Mouse (Mus musculus) neural tube, embryonic 14.5 days (tissue): Measurements from ENCODE around the gene Cdkl3. TPM values are rescaled to one million over a fixed set of nuclear protein-coding genes. Genes with fewer than 3 reads are reported as not detected.
"Not testable (repeated sequence)": the region's sequence is repeated elsewhere in the genome, so short reads cannot be mapped to it uniquely, and the experiment has no call there.

Experiments
- ATAC-seq: fragments of 200-750 bp; cut with Nextera tagmentation; 2 replicates; pipeline ENCODE4 v1.8.0; 2017; ENCODE audit warnings: low read depth, mild to moderate bottlenecking, moderate TSS enrichment, moderate library complexity
- H3K27ac ChIP-seq: fragments of 300-500 bp; sonication (generic); 2 replicates; pipeline ENCODE4 v1.5.1; 2014; ENCODE audit warnings: low read depth, mild to moderate bottlenecking, control low read depth, low read length, moderate library complexity, mixed read lengths
- H3K27me3 ChIP-seq: fragments of 300-500 bp; sonication (generic); 2 replicates; pipeline ENCODE4 v1.6.1; 2014; ENCODE audit warnings: low read length; ENCODE audit not compliant: control insufficient read depth, insufficient read depth
- H3K36me3 ChIP-seq: fragments of 300-500 bp; sonication (generic); 2 replicates; pipeline ENCODE4 v1.6.1; 2014; ENCODE audit warnings: low read length, mixed read lengths; ENCODE audit not compliant: control insufficient read depth, insufficient read depth
- H3K4me1 ChIP-seq: fragments of 300-500 bp; sonication (generic); 2 replicates; pipeline ENCODE4 v1.6.1; 2014; ENCODE audit warnings: low read length; ENCODE audit not compliant: control insufficient read depth, insufficient read depth
- H3K4me2 ChIP-seq: fragments of 300-500 bp; sonication (generic); 2 replicates; pipeline ENCODE4 v1.6.1; 2014; ENCODE audit warnings: mild to moderate bottlenecking, low read depth, low read length, control low read depth
- H3K4me3 ChIP-seq: fragments of 300-500 bp; sonication (generic); 2 replicates; pipeline ENCODE4 v1.5.1; 2014; ENCODE audit warnings: low read depth, low read length, control low read depth, mixed read lengths
- H3K9ac ChIP-seq: fragments of 300-500 bp; sonication (generic); replicated peaks from 2 replicates; pipeline ENCODE4 v1.6.1; 2014; ENCODE audit warnings: low read depth, mild to moderate bottlenecking, control low read depth, low read length, mixed read lengths
- H3K9me3 ChIP-seq: fragments of 300-500 bp; sonication (generic); 2 replicates; pipeline ENCODE4 v1.6.1; 2016; ENCODE audit warnings: low read length; ENCODE audit not compliant: control insufficient read depth
- WGBS: fragments of 180-500 bp; shearing (Covaris S2); extraction: QIAGEN DNeasy Blood & Tissue Kit; methylation state at CpG from one replicate; pipeline ENCODE4 v1.1.7; 2014; 5-methylcytosine and 5-hydroxymethylcytosine counted together
- polyA plus RNA-seq: library from polyadenylated mRNA; unstranded; fragments of >200 nt; fragmentation: Nextera tagmentation; extraction: Ambion mirVana; gene quantifications from 2 replicates; pipeline ENCODE4 v1.2.1, GENCODE M21; 2014

The Cdkl3 gene
- polyA plus RNA-seq, 1 experiment from 2014 or later = 29.5 TPM

GRCm38 (mm10) chr11:52109421-52109820 lies 105.4 kb downstream of the Cdkl3 start:
- H3K27ac ChIP-seq = no peak overlapping the region
- no peak for ATAC-seq
- WGBS = 82% methylated on average over 1 of the region's 1 CpGs
- H3K27me3 ChIP-seq = no peaks in the 10 kb centered on the region
- H3K4me3 ChIP-seq = no peak overlapping the region
- H3K4me1 ChIP-seq = no peaks in the 10 kb centered on the region
- H3K36me3 ChIP-seq = peaks cover 10% of the 10 kb centered on the region; the same call in 1 of the 2 replicates
- no peak overlapping the region for H3K9ac ChIP-seq
- no peak overlapping the region for H3K4me2 ChIP-seq
- no peaks in the 10 kb centered on the region for H3K9me3 ChIP-seq

- WGBS = 94% methylated on average over 3 of the region's 3 CpGs
- peaks cover 49% of the 10 kb centered on the region for H3K36me3 ChIP-seq
Observed at GRCm38 (mm10) chr11:52115479-52115878, 111.5 kb downstream of the Cdkl3 start.

GRCm38 (mm10) chr11:52116117-52116516 lies 112.1 kb downstream of the Cdkl3 start:
- H3K36me3 ChIP-seq = peaks cover 53% of the 10 kb centered on the region
- ATAC-seq, H3K27me3 ChIP-seq, H3K4me3 ChIP-seq, H3K4me1 ChIP-seq, H3K4me2 ChIP-seq, H3K27ac ChIP-seq, H3K9me3 ChIP-seq, H3K9ac ChIP-seq: not testable (repeated sequence)
- 94% methylated on average over 6 of the region's 6 CpGs for WGBS

More at GRCm38 (mm10) chr11:52115479-52115878, 111.5 kb downstream of the Cdkl3 start:
- Histone ChIP-seq H3K4me2 (no peak overlapping the region), H3K27ac (no peak overlapping the region), H3K9ac (no peak overlapping the region), H3K4me1 (no peaks in the 10 kb centered on the region), H3K4me3 (no peak overlapping the region), H3K9me3 (no peaks in the 10 kb centered on the region), H3K27me3 (no peaks in the 10 kb centered on the region)
- no peak for ATAC-seq

- Histone ChIP-seq H3K4me3 (no peak overlapping the region), H3K36me3 (peaks cover 62% of the 10 kb centered on the region), H3K4me1 (no peaks in the 10 kb centered on the region), H3K9ac (no peak overlapping the region), H3K9me3 (no peaks in the 10 kb centered on the region), H3K27ac (no peak overlapping the region), H3K4me2 (no peak overlapping the region), H3K27me3 (no peaks in the 10 kb centered on the region)
- WGBS = 98% methylated on average over 7 of the region's 7 CpGs
- no peak for ATAC-seq
Observed at GRCm38 (mm10) chr11:52117156-52117555, 113.1 kb downstream of the Cdkl3 start.

- not testable (repeated sequence) for H3K9ac ChIP-seq, H3K27me3 ChIP-seq, ATAC-seq, H3K4me2 ChIP-seq, H3K27ac ChIP-seq, H3K9me3 ChIP-seq, H3K4me3 ChIP-seq, H3K4me1 ChIP-seq
- H3K36me3 ChIP-seq = peaks cover 67% of the 10 kb centered on the region
Observed at GRCm38 (mm10) chr11:52120415-52120814, 116.4 kb downstream of the Cdkl3 start.

- H3K9ac ChIP-seq = no peak overlapping the region
- H3K4me3 ChIP-seq = no peak overlapping the region
- no peaks in the 10 kb centered on the region for H3K4me1 ChIP-seq
- no peak for ATAC-seq
- no peak overlapping the region for H3K4me2 ChIP-seq
- H3K36me3 ChIP-seq = peaks cover 64% of the 10 kb centered on the region
- H3K27me3 ChIP-seq = no peaks in the 10 kb centered on the region
- no peaks in the 10 kb centered on the region for H3K9me3 ChIP-seq
- H3K27ac ChIP-seq = no peak overlapping the region
- WGBS = 94% methylated on average over 6 of the region's 6 CpGs
Observed at GRCm38 (mm10) chr11:52122045-52122444, 118.0 kb downstream of the Cdkl3 start.

- Histone ChIP-seq H3K27ac (no peak overlapping the region), H3K4me2 (no peak overlapping the region), H3K9me3 (no peaks in the 10 kb centered on the region), H3K4me3 (no peak overlapping the region), H3K4me1 (no peaks in the 10 kb centered on the region), H3K9ac (no peak overlapping the region), H3K36me3 (peaks cover 46% of the 10 kb centered on the region), H3K27me3 (no peaks in the 10 kb centered on the region)
- WGBS = 95% methylated on average over 4 of the region's 4 CpGs
- ATAC-seq = no peak
Observed at GRCm38 (mm10) chr11:52124468-52124867, 120.4 kb downstream of the Cdkl3 start.

GRCm38 (mm10) chr11:52127169-52127568 lies 123.1 kb downstream of the Cdkl3 start:
- no peak for ATAC-seq
- no peak overlapping the region for H3K4me3 ChIP-seq
- no peaks in the 10 kb centered on the region for H3K4me1 ChIP-seq

GRCm38 (mm10) chr11:52127760-52128159 lies 123.7 kb downstream of the Cdkl3 start:
- H3K36me3 ChIP-seq = peaks cover 17% of the 10 kb centered on the region
- H3K4me3 ChIP-seq = no peak overlapping the region
- H3K4me1 ChIP-seq = no peaks in the 10 kb centered on the region
- H3K27ac ChIP-seq = no peak overlapping the region
- WGBS = 74% methylated on average over 5 of the region's 5 CpGs
- H3K9me3 ChIP-seq = no peaks in the 10 kb centered on the region
- no peak overlapping the region for H3K9ac ChIP-seq
- no peak overlapping the region for H3K4me2 ChIP-seq
- no peaks in the 10 kb centered on the region for H3K27me3 ChIP-seq
- no peak for ATAC-seq

More at GRCm38 (mm10) chr11:52127169-52127568, 123.1 kb downstream of the Cdkl3 start:
- Histone ChIP-seq H3K9ac (no peak overlapping the region), H3K9me3 (no peaks in the 10 kb centered on the region), H3K4me2 (no peak overlapping the region), H3K27ac (no peak overlapping the region), H3K36me3 (peaks cover 23% of the 10 kb centered on the region), H3K27me3 (no peaks in the 10 kb centered on the region)
- 70% methylated on average over 3 of the region's 3 CpGs for WGBS
